Mouse (Mus musculus) olfactory bulb, adult 2 months (tissue): ENCODE data around the gene Lypd6b.

Source experiments
- CTCF ChIP-seq: fragments of 200-500 bp; IDR thresholded peaks from 2 replicates; pipeline ENCODE4 v1.5.1; 2012; ENCODE audit warnings: low read depth, mild to moderate bottlenecking, low read length, moderate library complexity; ENCODE audit not compliant: insufficient read depth
- POLR2A ChIP-seq: fragments of 200-500 bp; IDR thresholded peaks from 2 replicates; pipeline ENCODE4 v1.6.1; 2012; ENCODE audit warnings: mild to moderate bottlenecking, low read depth, low read length, moderate library complexity; ENCODE audit not compliant: insufficient read depth

- TF ChIP-seq CTCF: no peak
- no peak for TF ChIP-seq POLR2A
These were observed 43.7 kb upstream of the Lypd6b start for GRCm38 (mm10) chr2:49743775-49744174.
